Mouse (Mus musculus): ENCODE results near the gene Gm11627. TPM values are rescaled to one million over a fixed set of nuclear protein-coding genes. Genes with fewer than 3 reads are reported as not detected.

The Gm11627 gene
- total and polyA plus RNA-seq, 2 experiments, result not detected

GRCm38 (mm10) chr11:102604010-102604584 lies 24.8 kb upstream of the Gm11627 start, which contains the start of gene Fzd2:
Gene Fzd2 (plus strand): TSS chr11:102604396.
- Histone ChIP-seq H3K4me1 (ENCODE audit: control insufficient read depth, insufficient read depth, low read length) (peaks cover 4% of the 10 kb centered on the region; the same call in 1 of the 2 replicates), H3K27ac (replicated peaks; ENCODE audit: insufficient read depth, low read depth, low read length) (no peak within 1 kb of the TSS), H3K36me3 (ENCODE audit: control insufficient read depth, insufficient read depth, low read length) (no peaks in the 10 kb centered on the region), H3K4me3 (ENCODE audit: insufficient read depth, low read depth, low read length) (peak within 1 kb of the TSS; percentile 54), H3K79me2 (ENCODE audit: control insufficient read depth, insufficient read depth, low read length) (no peaks in the 10 kb centered on the region; the same call in 1 of the 2 replicates), H3K27me3 (ENCODE audit: control insufficient read depth, insufficient read depth, low read length) (peaks cover 26% of the 10 kb centered on the region), H3K9ac (ENCODE audit: low read depth, low read length) (peak within 1 kb of the TSS; percentile 13; the same call in 1 of the 2 replicates)
- TF ChIP-seq CTCF (IDR thresholded peaks at IDR 0.05; ENCODE audit: low read depth, low read length) (no peak), POLR2A (IDR thresholded peaks at IDR 0.05; ENCODE audit: extremely low read depth, insufficient read depth, low read length) (no peak)
- DNase-seq (ENCODE audit: extremely low read depth, low read depth, low spot score), result peak; percentile 53
- WGBS, result 2% methylated on average over 29 of the region's 31 CpGs

- Histone ChIP-seq H3K79me2 (ENCODE audit: control insufficient read depth, insufficient read depth, low read length) (no peaks in the 10 kb centered on the region; the same call in 1 of the 2 replicates), H3K4me1 (ENCODE audit: control insufficient read depth, insufficient read depth, low read length) (peaks cover 4% of the 10 kb centered on the region; the same call in 1 of the 2 replicates), H3K27me3 (ENCODE audit: control insufficient read depth, insufficient read depth, low read length) (peaks cover 26% of the 10 kb centered on the region), H3K27ac (replicated peaks; ENCODE audit: insufficient read depth, low read depth, low read length) (no peak overlapping the region), H3K4me3 (ENCODE audit: insufficient read depth, low read depth, low read length) (peak overlapping the region; percentile 32), H3K9ac (ENCODE audit: low read depth, low read length) (no peak overlapping the region), H3K36me3 (ENCODE audit: control insufficient read depth, insufficient read depth, low read length) (no peaks in the 10 kb centered on the region)
- peak; percentile 6 for DNase-seq (ENCODE audit: extremely low read depth, low read depth, low spot score)
- TF ChIP-seq POLR2A (IDR thresholded peaks at IDR 0.05; ENCODE audit: extremely low read depth, insufficient read depth, low read length) (no peak), CTCF (IDR thresholded peaks at IDR 0.05; ENCODE audit: low read depth, low read length) (no peak)
- 2% methylated on average over 10 of the region's 10 CpGs for WGBS
Measured at GRCm38 (mm10) chr11:102603496-102603850, 24.2 kb upstream of the Gm11627 start.

GRCm38 (mm10) chr11:102602816-102603495 lies 23.7 kb upstream of the Gm11627 start:
- H3K36me3 ChIP-seq (ENCODE audit: control insufficient read depth, insufficient read depth, low read length), result no peaks in the 10 kb centered on the region
- no peak overlapping the region for H3K9ac ChIP-seq (ENCODE audit: low read depth, low read length)
- WGBS, result 15% methylated on average over 13 of the region's 13 CpGs
- peaks cover 26% of the 10 kb centered on the region for H3K27me3 ChIP-seq (ENCODE audit: control insufficient read depth, insufficient read depth, low read length)
- no peak overlapping the region for H3K27ac ChIP-seq (replicated peaks; ENCODE audit: insufficient read depth, low read depth, low read length)
- no peaks in the 10 kb centered on the region; the same call in 1 of the 2 replicates for H3K79me2 ChIP-seq (ENCODE audit: control insufficient read depth, insufficient read depth, low read length)
- peaks cover 4% of the 10 kb centered on the region; the same call in 1 of the 2 replicates for H3K4me1 ChIP-seq (ENCODE audit: control insufficient read depth, insufficient read depth, low read length)
- TF ChIP-seq CTCF (IDR thresholded peaks at IDR 0.05; ENCODE audit: low read depth, low read length), result no peak
- H3K4me3 ChIP-seq (ENCODE audit: insufficient read depth, low read depth, low read length), result peak overlapping the region; percentile 32; the same call in 1 of the 2 replicates
- DNase-seq (ENCODE audit: extremely low read depth, low read depth, low spot score), result no peak

GRCm38 (mm10) chr11:102599912-102600311 lies 20.7 kb upstream of the Gm11627 start:
- peaks cover 11% of the 10 kb centered on the region for H3K27me3 ChIP-seq (ENCODE audit: control insufficient read depth, insufficient read depth, low read length)
- no peaks in the 10 kb centered on the region; the same call in 1 of the 2 replicates for H3K79me2 ChIP-seq (ENCODE audit: control insufficient read depth, insufficient read depth, low read length)
- WGBS, result 85% methylated on average over 3 of the region's 3 CpGs
- no peak overlapping the region for H3K9ac ChIP-seq (ENCODE audit: low read depth, low read length)
- DNase-seq (ENCODE audit: extremely low read depth, low read depth, low spot score), result peak; percentile 23
- no peaks in the 10 kb centered on the region for H3K36me3 ChIP-seq (ENCODE audit: control insufficient read depth, insufficient read depth, low read length)
- no peak for TF ChIP-seq POLR2A (IDR thresholded peaks at IDR 0.05; ENCODE audit: extremely low read depth, insufficient read depth, low read length)
- peak; percentile 47 for TF ChIP-seq CTCF (IDR thresholded peaks at IDR 0.05; ENCODE audit: low read depth, low read length)
- no peak overlapping the region for H3K4me3 ChIP-seq (ENCODE audit: insufficient read depth, low read depth, low read length)
- H3K27ac ChIP-seq (replicated peaks; ENCODE audit: insufficient read depth, low read depth, low read length), result no peak overlapping the region
- no peaks in the 10 kb centered on the region for H3K4me1 ChIP-seq (ENCODE audit: control insufficient read depth, insufficient read depth, low read length)

GRCm38 (mm10) chr11:102595341-102595820 lies 16.1 kb upstream of the Gm11627 start:
- TF ChIP-seq POLR2A (IDR thresholded peaks at IDR 0.05; ENCODE audit: extremely low read depth, insufficient read depth, low read length) (no peak), CTCF (IDR thresholded peaks at IDR 0.05; ENCODE audit: low read depth, low read length) (no peak)
- 64% methylated on average over 3 of the region's 4 CpGs for WGBS
- no peak overlapping the region for H3K27ac ChIP-seq (replicated peaks; ENCODE audit: insufficient read depth, low read depth, low read length)

More at GRCm38 (mm10) chr11:102595341-102595820, 16.1 kb upstream of the Gm11627 start:
- Histone ChIP-seq H3K9ac (ENCODE audit: low read depth, low read length) (no peak overlapping the region), H3K27me3 (ENCODE audit: control insufficient read depth, insufficient read depth, low read length) (no peaks in the 10 kb centered on the region), H3K4me1 (ENCODE audit: control insufficient read depth, insufficient read depth, low read length) (0 out of 2 replicates have a peak, but pooled peaks cover 2% of the 10 kb centered on the region), H3K36me3 (ENCODE audit: control insufficient read depth, insufficient read depth, low read length) (no peaks in the 10 kb centered on the region), H3K4me3 (ENCODE audit: insufficient read depth, low read depth, low read length) (no peak overlapping the region), H3K79me2 (ENCODE audit: control insufficient read depth, insufficient read depth, low read length) (no peaks in the 10 kb centered on the region)
- no peak for DNase-seq (ENCODE audit: extremely low read depth, low read depth, low spot score)

Data from liver, adult 2 months (tissue).